Mouse (Mus musculus) T-cell, adult 2 months (primary cell): Measurements from ENCODE around the gene Atp2b2.

Experiments
- DNase-seq: peaks from one replicate; pipeline ENCODE4 v3.0.0; 2022; ENCODE audit warnings: low spot score

Atp2b2 gene

DNA sequence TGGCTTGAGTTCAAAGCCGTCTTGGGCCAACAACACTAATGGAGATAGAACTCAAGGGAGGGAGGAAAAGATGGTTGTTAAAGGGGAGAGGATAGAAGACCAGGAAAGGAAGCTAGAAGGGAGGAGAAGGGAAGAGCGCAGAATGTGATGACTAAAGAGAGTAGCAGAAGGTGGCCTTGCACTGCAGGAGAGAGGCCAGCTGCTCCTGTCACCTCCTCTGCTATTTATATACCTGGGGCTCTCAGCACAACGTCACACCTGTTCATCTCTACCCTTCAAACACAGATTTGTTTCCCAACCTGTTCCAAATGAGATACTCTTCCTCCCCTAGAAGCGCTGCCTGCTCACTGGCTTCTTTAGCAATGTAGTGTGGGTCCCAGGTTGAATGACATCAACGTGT lies 101.1 kb downstream of the Atp2b2 start:
- no peak for DNase-seq

DNA sequence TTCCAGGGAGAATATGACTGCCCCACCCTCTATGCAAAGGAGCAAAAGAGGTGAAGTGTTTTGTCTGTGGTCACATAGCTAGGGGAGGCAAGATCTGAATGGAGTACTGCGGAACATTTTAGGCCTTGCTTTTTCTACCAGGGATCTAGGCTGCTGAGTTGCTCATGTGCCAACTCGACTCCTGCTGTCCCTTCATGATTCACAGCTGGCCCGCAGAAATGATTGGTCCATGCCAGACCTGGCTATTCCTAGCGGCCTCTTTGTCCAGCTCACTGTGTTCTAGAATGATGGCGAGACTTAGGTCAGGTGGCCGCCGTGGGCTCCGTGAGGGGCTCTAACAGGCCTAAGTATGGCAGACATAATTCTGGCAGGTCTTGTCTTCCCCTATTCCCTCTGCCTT lies 103.0 kb downstream of the Atp2b2 start:
- no peak for DNase-seq

DNA sequence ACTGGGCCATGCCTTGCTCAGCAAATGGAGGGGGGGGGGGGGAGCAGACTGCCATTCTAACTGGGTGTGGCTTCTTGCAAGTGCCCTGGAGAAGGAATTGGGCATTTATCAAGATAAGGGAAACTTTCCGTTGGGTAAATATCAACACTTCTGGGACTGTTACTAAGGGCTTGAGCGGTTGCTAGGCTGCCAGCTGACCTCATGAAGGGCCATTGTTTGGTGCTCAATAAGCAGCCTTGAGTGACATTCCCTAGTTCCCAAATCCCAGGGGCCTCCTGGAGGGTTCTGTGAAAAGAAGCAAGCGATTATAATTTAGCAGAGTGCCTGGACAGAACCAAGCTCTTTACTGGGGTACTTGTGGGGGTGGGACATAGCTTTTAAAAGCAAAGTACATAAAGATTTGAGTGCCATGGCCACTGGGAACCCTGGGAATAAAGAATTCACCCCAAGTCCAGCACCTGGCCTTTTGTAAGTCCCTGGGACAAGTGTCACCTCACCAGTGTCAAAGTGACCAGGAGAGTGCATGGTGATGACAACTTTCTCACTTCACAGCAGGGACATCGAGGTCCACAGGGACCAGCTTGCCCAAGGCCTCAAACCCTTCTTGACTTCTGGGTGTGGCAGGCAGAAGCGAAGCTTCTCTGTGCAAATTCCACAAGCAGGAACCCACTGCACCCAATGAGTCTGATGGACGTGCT lies 105.5 kb downstream of the Atp2b2 start:
- DNase-seq: no peak

DNA sequence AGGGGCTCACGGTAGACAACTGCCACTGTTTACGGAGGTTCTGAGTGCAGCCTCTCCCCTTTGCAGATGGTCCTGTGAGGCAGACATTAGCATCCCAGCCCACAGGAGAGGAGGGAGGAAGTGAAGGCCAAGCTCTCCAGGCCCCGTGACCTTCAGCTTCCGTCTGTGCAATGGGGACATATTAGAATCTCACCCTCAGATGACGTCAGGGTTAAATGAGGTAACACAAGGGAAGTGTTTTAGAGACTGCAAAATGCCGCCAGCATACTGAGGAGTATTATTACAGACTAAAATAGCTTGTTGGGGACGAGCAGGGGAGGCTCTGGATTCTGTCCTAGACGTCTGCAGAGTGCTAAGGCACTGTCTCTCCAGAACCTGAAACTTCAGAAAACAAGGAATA lies 106.3 kb downstream of the Atp2b2 start:
- no peak for DNase-seq

DNA sequence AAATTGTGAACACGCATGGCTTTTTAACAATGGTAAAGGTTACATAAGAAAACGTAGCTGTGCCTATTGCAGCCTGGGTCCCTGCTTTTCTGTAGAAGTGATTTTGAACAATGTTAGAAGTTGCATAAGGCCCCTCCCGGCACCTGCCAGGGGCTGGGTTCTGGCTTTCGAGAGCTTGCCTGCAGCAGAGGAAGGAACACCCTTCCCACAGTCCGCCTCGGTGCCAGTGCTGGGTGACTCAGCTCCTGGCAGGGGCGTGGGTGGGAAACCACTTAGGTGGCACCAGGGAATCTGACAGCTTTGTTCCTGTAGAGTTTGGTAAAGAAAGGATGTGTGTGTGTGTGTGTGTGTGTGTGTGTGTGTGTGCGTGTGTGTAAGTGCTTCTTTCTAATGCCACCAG lies 107.7 kb downstream of the Atp2b2 start:
- DNase-seq: no peak

DNA sequence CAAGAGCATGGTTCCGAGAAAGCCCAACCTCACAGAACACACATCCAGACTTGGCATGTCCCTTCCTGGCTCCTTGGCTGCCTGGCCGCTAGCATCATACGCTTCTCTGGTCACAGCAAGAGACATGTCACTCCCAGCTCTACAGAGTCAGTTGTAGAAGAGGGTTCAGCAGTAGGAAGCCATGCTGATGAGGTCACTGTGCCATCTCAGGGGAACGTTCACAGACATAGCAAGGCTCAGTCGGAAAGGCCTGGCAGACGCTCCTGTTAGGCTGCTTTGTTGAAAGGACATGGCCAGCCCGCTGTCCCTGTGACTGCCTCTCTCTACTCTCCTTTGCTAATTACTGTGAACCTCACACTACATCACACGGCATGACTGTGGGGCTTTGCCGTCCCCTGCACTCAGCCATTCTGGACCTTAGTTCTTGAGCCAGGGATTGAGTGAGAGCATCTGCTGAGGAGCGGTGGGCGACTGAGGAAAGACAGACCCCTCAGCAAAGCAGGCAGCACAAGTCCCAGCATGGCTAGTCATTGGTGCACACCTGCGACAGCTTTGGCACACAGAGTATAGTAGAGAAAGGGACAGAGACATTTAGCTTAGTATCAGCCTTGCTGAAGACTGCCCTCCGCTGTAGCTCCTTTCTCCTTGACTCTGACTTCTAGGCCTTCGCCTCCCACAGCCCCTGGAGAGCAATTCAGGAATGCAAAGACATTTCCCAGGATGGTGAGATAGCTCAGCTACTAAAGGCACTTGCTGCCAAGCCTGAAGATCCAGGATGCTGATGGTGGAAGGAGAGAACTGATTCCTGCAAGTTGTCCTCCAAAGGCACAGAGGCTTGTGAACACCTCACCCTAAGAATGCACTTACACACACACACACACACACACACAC lies 108.9 kb downstream of the Atp2b2 start:
- DNase-seq: no peak

DNA sequence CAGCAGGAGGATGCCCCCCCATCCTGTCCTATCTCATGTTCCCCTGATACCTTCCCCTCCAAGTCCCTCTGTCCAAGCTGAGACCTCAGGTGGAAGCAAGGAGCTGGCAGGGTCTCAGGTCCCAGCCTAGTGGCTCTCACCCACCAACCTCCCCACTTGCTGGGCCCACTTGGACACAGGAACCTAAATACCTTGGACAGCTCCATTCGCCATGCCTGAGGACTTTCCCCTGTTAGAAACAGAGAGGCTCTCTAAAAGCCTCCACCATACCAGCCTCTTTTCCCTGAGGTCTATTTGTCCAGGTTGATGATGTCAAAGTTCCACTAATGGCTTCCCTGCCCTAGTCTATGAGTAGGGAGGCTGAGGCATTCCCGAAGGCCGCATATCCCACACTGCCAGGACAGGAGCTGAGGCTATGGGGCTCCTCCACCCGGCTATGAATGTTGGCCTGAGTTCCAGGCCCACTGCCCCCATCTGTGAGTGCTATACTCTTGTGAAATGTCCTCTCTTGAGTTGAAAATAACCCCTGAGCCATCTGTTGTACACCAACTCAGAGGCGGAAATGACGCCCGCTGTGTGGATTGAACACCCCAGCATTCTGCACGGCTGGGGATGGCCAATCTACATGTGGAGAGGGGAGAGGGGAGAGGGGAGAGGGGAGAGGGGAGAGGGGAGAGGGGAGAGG lies 113.1 kb downstream of the Atp2b2 start:
- DNase-seq: no peak

DNA sequence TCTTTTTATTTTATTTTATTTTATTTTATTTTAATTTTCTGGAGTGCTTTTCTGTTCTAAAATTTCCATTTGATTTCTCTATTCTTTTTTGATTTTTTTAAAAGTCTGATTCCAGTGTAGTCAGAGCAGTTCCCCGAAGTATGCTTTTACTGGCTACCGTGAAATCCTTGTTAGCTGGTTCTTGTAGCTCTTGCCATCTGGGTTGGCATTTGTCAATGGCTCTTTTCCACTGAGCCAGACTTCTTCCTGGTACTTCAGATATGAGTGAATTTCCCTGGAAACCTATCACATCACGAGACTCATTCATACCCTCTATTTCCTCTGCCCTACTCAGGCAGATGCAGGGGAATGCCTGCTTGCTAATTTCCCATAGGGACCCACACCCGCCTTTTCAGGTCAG lies 119.2 kb downstream of the Atp2b2 start:
- no peak for DNase-seq

DNA sequence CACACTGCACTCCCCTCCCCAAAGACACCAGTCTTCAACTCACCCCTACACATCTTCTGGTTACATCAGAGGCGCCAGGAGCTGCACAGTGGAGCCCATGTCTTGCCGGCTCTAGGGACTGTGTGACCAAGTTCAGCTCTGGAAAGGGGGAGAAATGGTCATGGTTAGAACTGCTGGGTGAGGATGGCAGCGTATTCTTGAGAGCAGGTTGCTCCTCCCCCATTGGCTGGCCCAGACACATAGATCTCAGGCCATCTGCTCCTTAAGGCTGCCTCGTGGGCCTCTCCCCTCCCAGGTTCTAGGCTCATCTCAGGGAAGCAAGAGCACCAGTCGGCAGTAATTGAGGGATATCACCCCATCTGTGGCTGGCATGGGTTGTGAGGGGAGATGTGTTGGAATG lies 121.9 kb downstream of the Atp2b2 start:
- no peak for DNase-seq

DNA sequence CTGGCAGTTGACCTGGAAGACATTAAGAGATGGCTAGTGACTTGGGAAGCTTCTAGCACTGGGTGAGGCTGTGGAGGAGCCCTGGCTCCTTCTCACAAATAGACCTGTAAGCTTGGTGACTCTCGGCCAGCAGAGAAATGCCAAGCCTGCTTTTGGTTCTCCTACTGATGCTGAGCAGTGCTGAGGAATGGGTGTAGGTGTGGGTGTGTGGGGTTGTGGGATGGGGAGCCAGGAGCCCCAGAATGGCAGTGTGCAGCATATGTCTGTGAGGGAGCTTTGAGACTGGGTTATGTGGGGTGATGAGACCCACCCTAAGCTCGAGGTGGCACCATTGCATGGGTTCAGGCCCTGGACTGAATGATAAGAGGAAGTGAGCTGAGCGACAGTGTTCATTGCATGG lies 129.7 kb downstream of the Atp2b2 start:
- DNase-seq: no peak

DNA sequence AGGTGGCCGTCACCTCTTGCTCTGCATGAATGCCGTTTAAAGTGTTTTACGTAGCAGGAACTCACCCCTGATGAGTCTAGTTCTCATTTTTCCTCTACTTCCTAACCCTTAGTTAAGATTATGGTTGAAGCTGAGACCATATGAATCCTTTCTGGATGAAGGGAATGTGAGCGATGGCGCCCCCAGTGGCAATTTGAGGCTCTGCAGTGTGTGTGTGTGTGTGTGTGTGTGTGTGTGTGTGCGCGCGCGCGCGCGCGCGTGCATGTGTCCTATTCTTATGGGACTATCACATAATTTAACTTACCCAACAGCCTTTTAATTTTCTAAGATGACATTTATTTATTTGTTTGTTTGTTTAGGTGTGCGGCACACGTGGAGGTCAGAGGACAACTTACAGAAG lies 131.3 kb downstream of the Atp2b2 start:
- no peak for DNase-seq

DNA sequence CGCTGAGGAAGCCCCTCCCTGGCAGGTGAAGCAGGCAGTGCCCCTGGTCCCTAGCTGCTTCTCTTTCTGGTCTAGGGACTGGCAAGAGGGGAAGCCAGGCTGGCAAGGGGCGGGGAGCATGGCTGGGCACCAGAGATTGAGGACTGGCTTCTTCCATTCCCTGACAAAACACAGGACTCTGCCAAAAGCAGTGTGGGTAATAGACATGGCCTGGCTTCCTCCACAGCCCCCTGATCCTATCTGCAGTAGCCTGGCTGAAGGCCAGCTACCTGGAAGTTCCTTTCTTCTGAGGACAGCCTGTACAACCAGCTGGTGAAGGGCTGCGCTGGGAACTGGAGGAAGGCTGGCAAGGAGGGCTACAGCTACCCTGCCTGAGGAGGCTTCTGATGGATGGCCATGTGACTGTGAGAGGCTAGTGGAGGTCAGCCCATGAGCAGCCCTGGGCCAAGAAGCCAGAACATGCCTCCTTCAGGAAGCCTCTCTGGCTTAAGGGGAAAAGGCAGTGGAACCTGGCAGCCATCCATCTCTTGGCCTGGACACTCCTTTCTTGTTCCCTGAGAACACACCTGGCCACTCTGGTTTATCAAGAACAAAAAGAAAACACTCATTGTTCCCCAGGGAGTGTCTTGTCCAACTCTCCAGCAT lies 131.9 kb downstream of the Atp2b2 start:
- no peak for DNase-seq

DNA sequence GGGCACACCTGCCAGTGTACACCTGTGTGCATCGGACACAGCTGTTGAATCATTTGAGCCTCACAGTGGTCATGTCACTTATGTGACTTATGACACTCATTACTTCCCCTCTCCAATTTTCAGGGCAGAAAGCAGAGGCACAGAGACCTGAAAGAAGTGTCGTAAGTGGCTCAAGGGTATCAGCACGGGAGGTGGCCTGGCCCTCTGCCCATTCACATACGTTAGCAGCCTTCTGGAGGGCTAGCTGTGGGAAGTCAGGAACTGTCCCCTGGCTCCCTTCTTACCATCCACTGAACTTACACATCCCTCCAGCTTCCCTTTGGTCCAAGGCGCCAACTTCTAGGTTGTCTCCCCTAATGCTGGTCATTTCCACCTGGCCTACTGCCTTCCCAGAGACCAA lies 132.6 kb downstream of the Atp2b2 start:
- no peak for DNase-seq

DNA sequence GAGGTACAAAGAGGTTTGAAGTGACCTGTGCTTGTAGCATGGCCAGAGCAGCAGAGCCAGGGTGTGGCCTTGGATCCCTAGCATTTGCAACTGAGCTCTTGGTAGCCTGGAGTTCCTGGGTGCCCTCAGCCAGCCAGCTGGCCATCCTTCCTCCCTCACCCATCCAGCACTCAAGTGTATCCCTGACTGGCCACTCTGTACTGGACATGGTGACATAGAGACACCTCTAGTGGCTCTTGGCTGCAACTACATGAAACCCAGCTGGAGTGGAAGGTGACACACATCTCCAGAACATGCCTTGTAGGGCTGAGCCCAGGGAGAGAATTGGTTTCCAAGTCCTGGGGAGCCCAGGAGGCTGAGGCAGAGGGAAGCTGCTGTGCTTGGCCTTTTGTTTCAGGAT lies 134.3 kb downstream of the Atp2b2 start:
- no peak for DNase-seq

DNA sequence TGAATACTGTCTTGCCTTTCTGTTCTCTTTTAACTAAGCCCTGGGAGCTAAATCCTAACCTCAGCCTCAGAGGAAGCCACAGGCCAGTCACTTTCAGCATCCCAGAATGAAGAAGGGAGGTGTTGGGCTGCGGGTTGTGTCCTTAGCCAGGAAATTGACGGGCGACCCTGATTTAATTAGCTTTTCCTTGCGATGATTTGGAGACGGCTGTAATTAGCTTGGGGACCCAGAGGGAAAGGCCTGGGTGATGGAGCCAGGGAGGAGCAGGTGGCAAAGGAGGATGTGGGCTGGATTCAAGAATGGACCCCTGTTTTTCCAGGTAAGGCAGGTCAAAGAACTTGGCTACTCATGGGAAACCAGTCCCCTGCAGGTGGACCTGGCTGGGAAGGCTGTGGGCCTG lies 138.0 kb downstream of the Atp2b2 start:
- DNase-seq: no peak

DNA sequence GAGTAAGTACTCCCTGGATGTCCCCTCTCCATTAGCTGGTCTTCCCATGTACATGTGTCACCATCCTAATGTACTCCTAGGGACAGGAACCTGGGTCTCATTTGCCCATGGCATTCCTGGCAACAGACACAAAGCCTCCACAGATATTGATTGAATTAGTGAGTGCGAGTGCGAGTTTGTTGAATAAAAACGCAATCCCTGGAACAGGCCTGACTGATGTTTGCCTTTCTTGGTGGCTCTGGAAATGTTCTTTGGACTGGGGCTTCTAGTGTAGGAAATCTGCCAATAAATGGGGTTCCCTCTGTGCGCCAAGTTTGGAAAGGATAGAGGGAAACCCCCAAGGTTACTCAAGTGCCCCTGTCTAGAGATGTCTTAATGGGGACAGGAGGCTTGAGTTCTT lies 146.4 kb downstream of the Atp2b2 start:
- DNase-seq: no peak

DNA sequence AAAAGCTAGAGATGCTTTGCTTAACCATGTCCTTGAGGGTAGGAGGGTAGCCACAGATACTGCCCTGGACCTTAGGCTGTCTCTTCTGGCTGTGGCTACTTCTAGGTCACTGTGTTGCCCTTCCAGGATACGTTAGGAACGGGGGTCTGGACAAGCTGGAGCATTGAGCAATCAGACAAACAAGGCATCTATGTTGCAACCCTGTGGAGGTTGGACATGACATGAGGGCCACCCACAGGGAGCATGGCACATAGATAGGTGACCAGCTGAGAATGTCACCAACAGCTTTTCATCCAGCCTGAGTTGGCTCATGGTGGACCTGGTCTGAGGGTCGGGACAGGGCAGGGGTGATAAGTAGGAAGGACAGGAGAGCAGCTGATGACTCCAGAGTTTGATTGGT lies 148.4 kb downstream of the Atp2b2 start:
- DNase-seq: no peak

DNA sequence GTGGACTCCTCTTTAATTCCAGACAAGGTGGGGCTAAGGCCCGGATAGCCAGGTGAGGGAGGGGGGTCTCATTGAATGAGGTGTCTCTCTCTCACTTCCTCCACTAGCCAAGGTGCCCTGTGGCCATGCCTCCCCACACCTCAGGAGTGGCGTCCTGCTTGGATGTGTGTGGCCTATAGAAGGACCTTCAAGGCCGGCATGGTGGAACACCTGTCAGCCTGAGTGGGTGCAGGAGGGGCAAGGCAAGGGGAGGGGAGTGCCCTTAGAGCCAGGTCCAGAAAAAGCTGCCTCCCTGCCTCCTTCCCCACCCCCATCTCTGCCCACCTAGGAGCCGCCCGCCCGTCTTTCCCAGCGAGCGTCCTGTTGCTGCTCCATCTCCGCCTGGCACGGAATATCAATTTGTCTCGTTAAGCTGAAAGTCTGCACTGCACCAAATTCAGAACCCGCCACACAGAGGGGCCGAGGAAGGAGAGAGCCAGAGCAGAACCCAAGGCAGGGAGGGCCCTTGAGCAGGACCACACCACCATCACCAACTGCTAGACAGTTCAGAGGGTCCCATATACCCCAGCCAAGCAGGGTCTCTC lies 150.2 kb downstream of the Atp2b2 start:
- DNase-seq: no peak

DNA sequence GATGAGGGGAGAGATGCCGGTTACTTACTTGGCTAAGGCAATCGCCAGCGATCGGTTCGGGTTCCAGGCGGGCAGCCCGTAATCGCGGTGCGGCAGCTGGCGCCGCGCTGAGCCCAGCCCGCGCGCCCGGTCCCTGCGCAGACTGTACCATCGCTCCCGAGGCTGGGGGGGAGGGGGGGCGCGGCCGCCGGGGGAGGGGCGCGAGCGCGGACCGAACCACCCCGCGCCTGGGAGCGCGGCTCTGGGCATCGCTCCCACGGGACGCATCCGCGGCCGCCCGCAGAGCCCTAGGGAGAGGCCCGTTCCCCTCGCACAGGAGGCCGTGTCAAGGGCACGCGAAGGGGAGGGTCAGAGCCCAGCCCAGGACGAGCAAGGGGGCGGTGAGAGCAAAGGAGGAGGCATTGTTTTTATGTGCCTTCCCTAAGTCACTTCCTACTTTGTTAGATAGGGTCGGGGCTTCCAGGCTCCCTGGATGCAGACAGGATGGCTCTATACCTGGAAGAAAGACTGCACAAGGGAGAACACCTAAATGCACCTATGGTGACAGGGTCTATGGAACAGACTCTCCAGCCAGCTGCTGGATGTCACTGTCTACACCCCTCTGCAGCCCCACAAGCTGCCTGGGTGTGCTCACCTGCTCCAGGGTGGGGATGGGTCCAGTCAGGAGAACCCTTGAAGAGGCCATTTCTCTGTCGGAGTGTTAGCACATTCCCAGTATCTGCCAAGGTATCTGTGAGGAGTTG lies 151.0 kb downstream of the Atp2b2 start:
- DNase-seq: no peak

DNA sequence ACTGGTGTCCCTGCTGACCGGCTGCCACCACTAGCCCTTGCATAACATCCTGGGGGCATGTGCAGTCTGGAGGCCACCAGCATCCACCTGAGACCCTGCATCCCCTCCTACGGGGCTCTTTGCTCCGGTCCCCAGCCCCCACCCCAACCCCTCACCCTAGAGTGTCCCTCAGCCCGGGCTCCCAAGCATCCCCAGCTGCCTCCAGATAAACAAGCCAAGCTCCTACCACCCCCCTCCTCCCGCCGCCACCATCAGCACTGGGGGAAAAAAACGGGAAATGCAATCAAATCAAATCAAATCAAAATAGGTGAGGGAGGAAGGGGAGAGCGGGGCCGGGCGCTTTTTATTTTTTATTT lies 151.6 kb downstream of the Atp2b2 start:
- DNase-seq: no peak

DNA sequence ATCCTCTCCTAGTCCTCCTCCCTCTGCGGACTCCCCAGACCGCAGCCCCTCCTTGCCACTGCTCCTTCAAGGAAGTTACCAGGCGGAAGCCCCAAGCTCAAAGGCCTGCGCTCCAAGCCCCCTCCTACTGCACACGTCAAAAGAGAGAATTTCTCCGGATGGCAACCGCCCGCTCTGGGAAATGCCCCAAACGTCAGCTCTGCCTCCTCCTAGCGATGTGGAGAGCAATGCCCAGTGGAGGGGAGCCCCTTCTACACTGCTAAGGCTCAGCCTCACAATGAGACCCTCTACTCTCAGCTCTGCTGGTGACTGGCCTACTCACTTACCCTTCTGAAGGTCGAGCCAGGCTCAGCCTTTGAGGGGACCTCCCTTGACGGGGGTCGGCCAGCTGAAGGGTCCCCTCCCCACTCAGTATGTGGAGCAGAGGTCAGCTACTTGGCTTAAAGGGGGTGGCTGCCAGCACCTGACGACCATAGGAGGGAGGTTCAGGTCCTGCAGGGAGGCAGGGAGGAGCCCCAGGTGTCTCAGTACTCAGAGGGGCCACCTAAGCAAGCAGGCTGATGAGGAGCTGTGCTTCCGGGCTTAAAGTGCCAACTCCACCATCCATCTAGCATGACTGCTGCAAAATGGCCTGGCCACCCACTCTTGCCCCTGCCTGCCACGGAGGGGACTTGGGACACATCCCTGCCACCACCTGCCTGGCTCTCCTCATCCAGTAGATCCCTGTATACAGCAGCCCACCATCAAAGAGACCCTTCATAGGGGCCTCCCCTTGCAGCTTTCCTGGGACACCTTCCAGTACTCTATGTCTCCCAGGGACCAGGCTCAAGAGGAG lies 152.2 kb downstream of the Atp2b2 start:
- DNase-seq: no peak
